Mouse (Mus musculus) limb, embryonic 11.5 days (tissue): Measurements from ENCODE around the gene D2hgdh. TPM values are rescaled to one million over a fixed set of nuclear protein-coding genes. Genes with fewer than 3 reads are reported as not detected.

ENCODE experiments used
- ATAC-seq: fragments of 200-750 bp; cut with Nextera tagmentation; 2 replicates; pipeline ENCODE4 v1.8.0; 2017; ENCODE audit warnings: low read depth; ENCODE audit not compliant: insufficient number of reproducible peaks, low FRiP score, low TSS enrichment
- DNase-seq: peaks from one replicate; pipeline ENCODE4 v3.0.0-alpha.2; 2015; ENCODE audit warnings: low spot score
- H3K27ac ChIP-seq: fragments of 300-500 bp; sonication (generic); replicated peaks from 2 replicates; pipeline ENCODE4 v1.5.1; 2014; ENCODE audit warnings: low read depth, mild to moderate bottlenecking, low read length
- H3K27me3 ChIP-seq: fragments of 300-500 bp; sonication (generic); 2 replicates; pipeline ENCODE4 v1.6.1; 2014; ENCODE audit warnings: mild to moderate bottlenecking, low read length, mixed read lengths; ENCODE audit not compliant: control insufficient read depth, insufficient read depth
- H3K36me3 ChIP-seq: fragments of 300-500 bp; sonication (generic); 2 replicates; pipeline ENCODE4 v1.6.1; 2014; ENCODE audit warnings: mild to moderate bottlenecking, low read length, moderate library complexity, mixed read lengths; ENCODE audit not compliant: control insufficient read depth, insufficient read depth
- H3K4me1 ChIP-seq: fragments of 300-500 bp; sonication (generic); 2 replicates; pipeline ENCODE4 v1.6.1; 2014; ENCODE audit warnings: low read length, mixed read lengths; ENCODE audit not compliant: control insufficient read depth, insufficient read depth
- H3K4me2 ChIP-seq: fragments of 300-500 bp; sonication (generic); 2 replicates; pipeline ENCODE4 v1.6.1; 2014; ENCODE audit warnings: low read depth, mild to moderate bottlenecking, moderate library complexity; ENCODE audit not compliant: severe bottlenecking
- H3K4me3 ChIP-seq: fragments of 300-500 bp; sonication (generic); 2 replicates; pipeline ENCODE4 v1.5.1; 2014; ENCODE audit warnings: low read depth, low read length
- H3K9ac ChIP-seq: fragments of 300-500 bp; sonication (generic); 2 replicates; pipeline ENCODE4 v1.6.1; 2014; ENCODE audit warnings: mild to moderate bottlenecking, low read length
- H3K9me3 ChIP-seq: fragments of 300-500 bp; sonication (generic); 2 replicates; pipeline ENCODE4 v1.6.1; 2016; ENCODE audit warnings: low read length; ENCODE audit not compliant: control insufficient read depth
- WGBS: fragments of 180-500 bp; shearing (Covaris S2); extraction: QIAGEN DNeasy Blood & Tissue Kit; methylation state at CpG from one replicate; pipeline ENCODE4 v1.1.7; 2014; 5-methylcytosine and 5-hydroxymethylcytosine counted together
- polyA plus RNA-seq: library from polyadenylated mRNA; unstranded; fragments of >200 nt; fragmentation: Nextera tagmentation; extraction: Ambion mirVana; gene quantifications from 2 replicates; pipeline ENCODE4 v1.2.1, GENCODE M21; 2014

D2hgdh gene
- polyA plus RNA-seq, 1 experiment from 2014 or later: 11.7 TPM

DNA sequence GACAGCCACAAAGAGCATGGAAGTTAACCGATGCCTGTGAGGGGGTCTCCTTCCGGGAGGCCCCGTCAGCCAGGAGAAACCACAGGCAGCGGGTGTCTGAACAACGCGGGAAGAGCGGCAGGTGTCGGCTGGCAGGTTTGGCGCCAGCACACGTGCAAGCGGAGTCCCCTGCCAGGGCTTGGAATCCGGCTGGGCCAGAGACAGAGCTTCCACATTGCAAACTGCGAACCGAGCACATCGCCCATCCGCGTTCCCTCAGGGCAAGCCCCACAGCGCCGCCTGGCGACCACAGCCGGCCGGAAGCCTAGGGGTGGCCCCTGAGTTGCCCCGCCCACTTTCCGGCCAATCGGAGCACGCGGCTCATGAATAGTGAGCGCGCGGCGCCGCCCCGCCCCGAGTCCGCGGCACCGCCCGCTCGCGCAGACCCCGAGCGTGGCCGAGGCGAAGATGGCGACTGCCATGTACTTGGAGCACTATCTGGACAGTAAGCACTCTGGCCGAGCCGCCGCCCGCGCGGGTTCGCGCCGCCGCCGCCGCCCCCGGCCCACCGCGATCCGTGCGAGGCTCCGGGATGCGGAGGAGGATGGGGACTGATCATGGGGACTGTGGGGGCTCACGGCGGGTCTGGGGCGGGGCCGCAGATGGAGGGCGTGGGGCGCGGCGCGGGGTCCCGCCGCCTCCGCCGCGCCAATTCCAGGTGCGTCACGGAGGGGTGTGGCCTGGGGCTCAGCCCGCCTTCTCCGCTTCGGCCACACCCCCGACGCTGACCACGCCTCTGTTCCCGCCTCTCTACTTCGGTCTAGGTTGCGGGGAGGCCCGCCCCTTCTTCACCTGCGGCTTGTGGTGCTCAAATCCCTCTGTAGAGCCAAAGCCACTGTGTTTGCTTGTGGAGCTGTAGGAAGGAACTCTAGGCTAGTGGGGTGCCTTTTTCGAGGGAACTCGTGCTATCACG, 20.9 kb upstream of the D2hgdh start, which contains the start of gene Ing5:
TSS of gene Ing5 (plus strand) at position 410 of the 952 bp plus-strand sequence.
- Histone ChIP-seq H3K4me3 (peak within 1 kb of the TSS; percentile 64), H3K4me2 (peak within 1 kb of the TSS; percentile 75), H3K9ac (peak within 1 kb of the TSS; percentile 86), H3K36me3 (peaks cover 9% of the 10 kb centered on the region; the same call in 1 of the 2 replicates), H3K4me1 (peaks cover 4% of the 10 kb centered on the region), H3K9me3 (no peaks in the 10 kb centered on the region), H3K27me3 (no peaks in the 10 kb centered on the region), H3K27ac (peak within 1 kb of the TSS; percentile 87)
- WGBS: under 1% methylated on average over 80 of the region's 94 CpGs
- ATAC-seq: peak; percentile 94
- DNase-seq: peak; percentile 100

DNA sequence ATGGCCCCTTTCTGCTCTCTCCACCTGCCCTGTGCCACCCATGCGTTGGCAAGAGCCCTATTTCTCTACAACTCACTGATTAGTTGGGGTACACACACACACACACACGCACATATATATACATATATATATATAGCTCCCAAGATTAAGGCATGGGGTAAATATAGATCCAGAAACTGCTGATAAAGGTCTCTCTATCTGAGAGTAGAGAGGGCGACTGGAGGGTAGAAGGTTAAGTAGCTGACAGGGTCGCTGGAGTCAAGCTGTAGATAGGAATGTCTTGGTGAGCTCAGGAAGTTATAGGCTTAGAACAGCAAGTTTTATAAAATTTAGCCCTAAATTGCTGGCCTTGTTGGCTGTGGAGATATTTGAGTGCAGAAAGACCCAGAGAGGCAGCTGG, 19.9 kb upstream of the D2hgdh start:
- Histone ChIP-seq H3K4me1 (peaks cover 4% of the 10 kb centered on the region), H3K9ac (no peak overlapping the region), H3K4me3 (peak overlapping the region; percentile 64), H3K9me3 (no peaks in the 10 kb centered on the region), H3K27me3 (no peaks in the 10 kb centered on the region), H3K27ac (no peak overlapping the region), H3K36me3 (peaks cover 5% of the 10 kb centered on the region; the same call in 1 of the 2 replicates), H3K4me2 (peak overlapping the region; percentile 75)
- no peak for ATAC-seq
- WGBS: 86% methylated on average over 4 of the region's 4 CpGs
- no peak for DNase-seq

DNA sequence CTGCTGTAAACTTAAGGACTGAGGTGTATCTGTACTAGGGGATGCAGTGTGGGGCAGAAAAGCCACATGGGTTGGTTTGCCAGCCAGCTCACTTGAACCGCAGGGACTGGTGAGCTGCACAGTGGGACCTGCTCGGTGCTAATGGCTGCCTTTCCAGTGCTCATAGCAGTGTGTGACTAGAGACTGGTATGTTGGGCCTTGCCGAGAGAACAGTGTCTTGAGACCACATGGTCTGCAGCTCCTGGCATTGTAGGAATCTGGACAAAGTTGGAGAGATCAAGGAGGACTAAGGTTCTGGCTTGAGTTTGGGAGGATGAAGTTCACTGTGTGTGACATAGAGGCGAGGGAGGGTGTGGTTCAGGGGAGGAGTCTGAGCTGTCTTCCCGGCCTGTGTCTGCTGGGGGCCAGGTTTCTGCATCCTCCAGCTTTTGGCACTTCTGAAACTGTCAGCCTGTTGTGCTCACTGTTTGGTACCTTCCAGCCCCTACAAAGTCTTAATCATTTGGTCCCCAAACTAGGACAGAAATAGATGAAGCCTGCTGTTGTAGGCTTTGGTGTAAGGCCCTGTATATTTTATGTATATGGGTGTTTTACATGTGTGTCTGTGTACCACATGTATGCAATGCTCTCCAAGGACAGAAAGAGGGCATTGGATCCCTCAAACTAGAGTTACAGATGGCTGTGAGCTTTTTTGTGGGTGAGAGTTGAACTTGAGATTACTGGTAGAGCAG, 19.3 kb upstream of the D2hgdh start:
- no peak overlapping the region for H3K9ac ChIP-seq

DNA sequence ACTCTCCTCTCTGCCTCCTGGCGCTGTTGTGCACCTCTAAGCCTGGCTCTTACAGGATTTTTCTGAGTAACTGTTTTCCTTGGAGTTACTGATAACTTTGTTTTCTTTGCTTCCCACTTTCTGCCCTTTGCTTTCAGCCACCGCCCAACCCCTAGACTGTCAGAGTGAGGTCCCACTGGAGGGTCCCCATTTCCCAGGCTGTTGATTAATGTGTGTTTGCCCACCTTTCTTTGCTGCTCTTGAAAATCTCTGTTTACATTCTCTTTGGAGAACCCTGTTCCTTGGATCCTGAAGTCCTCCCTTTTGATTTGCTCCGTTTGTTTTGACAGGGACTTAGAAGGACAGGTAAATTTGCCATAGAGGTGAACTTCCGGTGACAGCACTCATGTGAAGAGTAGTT, 15.8 kb upstream of the D2hgdh start:
- Histone ChIP-seq H3K4me2 (no peak overlapping the region), H3K9ac (no peak overlapping the region), H3K27ac (no peak overlapping the region), H3K36me3 (peaks cover 28% of the 10 kb centered on the region), H3K4me1 (peaks cover 4% of the 10 kb centered on the region), H3K9me3 (no peaks in the 10 kb centered on the region), H3K27me3 (no peaks in the 10 kb centered on the region), H3K4me3 (no peak overlapping the region)
- ATAC-seq (no peak), DNase-seq (no peak)
- WGBS: 97% methylated on average over 4 of the region's 4 CpGs

More for the DNA sequence above, 19.3 kb upstream of the D2hgdh start:
- peaks cover 4% of the 10 kb centered on the region for H3K4me1 ChIP-seq
- DNase-seq: no peak
- no peaks in the 10 kb centered on the region for H3K27me3 ChIP-seq
- no peak overlapping the region for H3K27ac ChIP-seq
- no peaks in the 10 kb centered on the region for H3K9me3 ChIP-seq
- 90% methylated on average over 5 of the region's 5 CpGs for WGBS
- no peak overlapping the region for H3K4me2 ChIP-seq
- H3K4me3 ChIP-seq: no peak overlapping the region
- H3K36me3 ChIP-seq: peaks cover 5% of the 10 kb centered on the region; the same call in 1 of the 2 replicates
- no peak for ATAC-seq

GRCm38 (mm10) chr1:93810011-93810410, 14.7 kb upstream of the D2hgdh start:
- Histone ChIP-seq H3K27me3 (no peaks in the 10 kb centered on the region), H3K4me1 (no peaks in the 10 kb centered on the region; the same call in 1 of the 2 replicates), H3K36me3 (peaks cover 37% of the 10 kb centered on the region), H3K27ac (no peak overlapping the region), H3K9ac (no peak overlapping the region), H3K4me3 (no peak overlapping the region), H3K4me2 (no peak overlapping the region), H3K9me3 (no peaks in the 10 kb centered on the region)
- 92% methylated on average over 3 of the region's 3 CpGs for WGBS
- no peak for ATAC-seq
- no peak for DNase-seq

GRCm38 (mm10) chr1:93811495-93812039, 13.1 kb upstream of the D2hgdh start:
- H3K9me3 ChIP-seq: no peaks in the 10 kb centered on the region
- WGBS: 90% methylated on average over 8 of the region's 8 CpGs
- no peak for DNase-seq

GRCm38 (mm10) chr1:93817823-93818532, 6.7 kb upstream of the D2hgdh start:
- Histone ChIP-seq H3K9ac (no peak overlapping the region), H3K9me3 (no peaks in the 10 kb centered on the region), H3K36me3 (peaks cover 44% of the 10 kb centered on the region), H3K4me3 (no peak overlapping the region), H3K4me1 (no peaks in the 10 kb centered on the region), H3K4me2 (no peak overlapping the region), H3K27ac (no peak overlapping the region), H3K27me3 (no peaks in the 10 kb centered on the region)
- ATAC-seq: no peak
- DNase-seq: no peak
- 95% methylated on average over 8 of the region's 8 CpGs for WGBS

More at GRCm38 (mm10) chr1:93811495-93812039, 13.1 kb upstream of the D2hgdh start:
- H3K4me1 ChIP-seq: no peaks in the 10 kb centered on the region
- H3K27ac ChIP-seq: no peak overlapping the region
- H3K4me3 ChIP-seq: no peak overlapping the region
- ATAC-seq: no peak
- H3K4me2 ChIP-seq: no peak overlapping the region
- no peak overlapping the region for H3K9ac ChIP-seq
- no peaks in the 10 kb centered on the region for H3K27me3 ChIP-seq
- peaks cover 44% of the 10 kb centered on the region for H3K36me3 ChIP-seq

- no peak overlapping the region for H3K4me3 ChIP-seq
- no peaks in the 10 kb centered on the region for H3K27me3 ChIP-seq
- no peaks in the 10 kb centered on the region for H3K9me3 ChIP-seq
- no peak overlapping the region for H3K4me2 ChIP-seq
- no peak for ATAC-seq
- 93% methylated on average over 7 of the region's 7 CpGs for WGBS
- DNase-seq: no peak
- no peak overlapping the region for H3K27ac ChIP-seq
- peaks cover 39% of the 10 kb centered on the region for H3K36me3 ChIP-seq
- H3K4me1 ChIP-seq: no peaks in the 10 kb centered on the region
- no peak overlapping the region for H3K9ac ChIP-seq
Observed at GRCm38 (mm10) chr1:93818722-93819121, 6.0 kb upstream of the D2hgdh start.
